Mouse (Mus musculus) liver, embryonic 14.5 days (tissue): ENCODE data around the gene Ncam1. TPM values are rescaled to one million over a fixed set of nuclear protein-coding genes. Genes with fewer than 3 reads are reported as not detected.

Experiments
- ATAC-seq: fragments of 200-750 bp; cut with Nextera tagmentation; 2 replicates; pipeline ENCODE4 v1.8.0; 2017; ENCODE audit warnings: moderate number of reproducible peaks, mild to moderate bottlenecking, moderate library complexity; ENCODE audit not compliant: insufficient read depth
- DNase-seq, 3 experiments: peaks; one replicate each; pipeline ENCODE4 v3.0.0-alpha.2; 2012 to 2013; ENCODE audit warnings: low read depth in 3 of 3, low spot score in 3 of 3
- H3K27ac ChIP-seq: fragments of 300-500 bp; sonication (generic); 2 replicates; pipeline ENCODE4 v1.5.1; 2014; ENCODE audit warnings: moderate library complexity, mild to moderate bottlenecking, control low read depth, inconsistent platforms
- H3K27me3 ChIP-seq: fragments of 300-500 bp; sonication (generic); 2 replicates; pipeline ENCODE4 v1.6.1; 2014; ENCODE audit warnings: mild to moderate bottlenecking, low read length, moderate library complexity; ENCODE audit not compliant: control insufficient read depth, insufficient read depth
- H3K36me3 ChIP-seq: fragments of 300-500 bp; sonication (generic); replicated peaks from 2 replicates; pipeline ENCODE4 v1.6.1; 2014; ENCODE audit warnings: low read depth; ENCODE audit not compliant: control insufficient read depth, insufficient read depth
- H3K4me1 ChIP-seq, 2 experiments: fragments of 200-500 bp in 1 of 2; fragments of 300-500 bp in 1 of 2; sonication (generic) in 1 of 2; replicated peaks; 2 replicates each; pipeline ENCODE4 v1.6.1; 2012 to 2014; ENCODE audit warnings: antibody characterized with exemption in 1 of 2, inconsistent platforms in 1 of 2, low read length in 1 of 2; ENCODE audit not compliant: control insufficient read depth in 2 of 2, insufficient read depth in 2 of 2
- H3K4me2 ChIP-seq: fragments of 300-500 bp; sonication (generic); 2 replicates; pipeline ENCODE4 v1.6.1; 2014; ENCODE audit warnings: low read depth, mild to moderate bottlenecking, control low read depth, moderate library complexity
- H3K4me3 ChIP-seq, 2 experiments: fragments of 200-500 bp in 1 of 2; fragments of 300-500 bp in 1 of 2; sonication (generic) in 1 of 2; 2 replicates each; pipeline ENCODE4 v1.5.1; 2012 to 2014; ENCODE audit warnings: low read depth in 2 of 2, low read length in 2 of 2, mild to moderate bottlenecking in 2 of 2, control low read depth in 1 of 2, inconsistent platforms in 1 of 2, moderate library complexity in 1 of 2; ENCODE audit not compliant: insufficient read depth in 1 of 2
- H3K9ac ChIP-seq: fragments of 300-500 bp; sonication (generic); replicated peaks from 2 replicates; pipeline ENCODE4 v1.6.1; 2014; ENCODE audit warnings: mild to moderate bottlenecking, control low read depth, moderate library complexity
- H3K9me3 ChIP-seq: fragments of 300-500 bp; sonication (generic); 2 replicates; pipeline ENCODE4 v1.6.1; 2016; ENCODE audit warnings: low read length, mixed read lengths; ENCODE audit not compliant: control insufficient read depth
- CTCF ChIP-seq: IDR thresholded peaks from 2 replicates; pipeline ENCODE4 v1.5.1; 2016; ENCODE audit warnings: antibody characterized with exemption, low read depth, control low read depth
- EP300 ChIP-seq: IDR thresholded peaks from 2 replicates; pipeline ENCODE4 v1.6.1; 2016; ENCODE audit warnings: antibody characterized with exemption, low read depth
- WGBS: fragments of 180-500 bp; shearing (Covaris S2); extraction: QIAGEN DNeasy Blood & Tissue Kit; methylation state at CpG from one replicate; pipeline ENCODE4 v1.1.7; 2014; ENCODE audit not compliant: insufficient replicate concordance; 5-methylcytosine and 5-hydroxymethylcytosine counted together
- polyA plus RNA-seq, 2 experiments: library from polyadenylated mRNA; depleted of rRNA in 1 of 2; stranded (reverse) in 1 of 2; unstranded in 1 of 2; fragments of >200 nt; fragmentation: Nextera tagmentation in 1 of 2; extraction: Ambion mirVana in 1 of 2; gene quantifications; 2 replicates each; pipeline versions ENCODE4 v1.2.1 to v1.2.3; 2012 to 2014

The Ncam1 gene
- polyA plus RNA-seq (2012; rRNA removed) (0.60 and 0.62 TPM in 2 replicates), polyA plus RNA-seq (2014; fragmentation: Nextera tagmentation; extraction: Ambion mirVana) (1.3 and 1.9 TPM in 2 replicates)

DNA sequence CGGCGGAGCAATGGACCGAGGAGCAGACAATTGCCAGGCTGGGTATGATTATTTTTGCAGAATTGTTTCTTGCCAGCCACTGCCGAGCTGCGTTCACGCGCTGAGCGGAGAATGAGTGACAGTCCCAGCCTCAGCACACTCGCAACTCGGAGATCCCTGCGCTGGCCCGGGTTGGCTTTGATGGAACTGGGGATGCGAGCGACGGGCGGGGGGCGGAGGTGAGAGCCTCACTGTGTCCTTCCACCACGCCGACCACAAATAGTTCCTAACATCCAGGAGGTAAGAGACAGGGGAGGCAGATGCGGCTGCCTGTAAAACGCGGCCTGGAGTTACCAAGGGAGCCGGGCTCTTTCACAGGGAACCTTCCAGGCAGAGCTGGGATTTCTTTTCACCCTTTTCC is at the start of gene Ncam1:
Gene Ncam1, minus strand, starts transcription at position 120 of the 400 bp plus-strand sequence.
- Histone ChIP-seq H3K36me3 (no peaks in the 10 kb centered on the region), H3K27me3 (peaks cover 35% of the 10 kb centered on the region), H3K4me1 (no peaks in the 10 kb centered on the region), H3K9me3 (no peaks in the 10 kb centered on the region), H3K9ac (no peak within 1 kb of the TSS), H3K4me2 (peak within 1 kb of the TSS; percentile 48), H3K27ac (no peak within 1 kb of the TSS), H3K4me3 (peak within 1 kb of the TSS; percentile 25 to 43)
- WGBS: 1% methylated on average over 23 of the region's 23 CpGs
- DNase-seq (peak; percentile 13 to 28 (median 17)), ATAC-seq (no peak)
- TF ChIP-seq CTCF: no peak
- no peak for TF ChIP-seq EP300

DNA sequence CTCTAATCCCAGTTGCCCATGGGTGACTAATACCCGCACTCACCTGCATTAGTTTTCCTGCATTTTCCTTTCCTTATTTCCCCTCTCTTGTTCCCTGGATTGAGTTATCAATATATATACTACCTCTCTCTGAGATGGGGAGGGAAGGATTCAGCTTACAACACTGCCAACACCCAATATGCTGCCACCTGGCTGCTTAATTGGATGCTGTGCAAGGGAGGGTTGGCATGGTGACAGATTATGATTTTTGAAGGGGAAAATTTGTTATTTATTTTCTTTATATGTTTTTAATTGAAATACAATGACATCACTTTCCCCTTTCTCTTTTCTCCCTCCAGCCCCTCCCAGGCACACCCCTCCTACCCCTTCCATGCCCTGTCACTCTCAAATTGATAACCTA is 35.3 kb upstream of the Ncam1 start:
- H3K4me2 ChIP-seq: no peak overlapping the region
- H3K9me3 ChIP-seq: no peaks in the 10 kb centered on the region
- no peaks in the 10 kb centered on the region for H3K4me1 ChIP-seq
- no peaks in the 10 kb centered on the region for H3K36me3 ChIP-seq
- 65% methylated on average over 1 of the region's 1 CpGs for WGBS
- H3K27ac ChIP-seq: no peak overlapping the region
- no peaks in the 10 kb centered on the region for H3K27me3 ChIP-seq
- no peak for ATAC-seq
- no peak overlapping the region for H3K4me3 ChIP-seq
- TF ChIP-seq EP300 (no peak), CTCF (no peak)
- no peak overlapping the region for H3K9ac ChIP-seq
- DNase-seq: no peak

GRCm38 (mm10) chr9:49827671-49828070 is 28.9 kb upstream of the Ncam1 start:
- Histone ChIP-seq H3K27me3 (no peaks in the 10 kb centered on the region), H3K4me1 (no peaks in the 10 kb centered on the region), H3K4me2 (no peak overlapping the region), H3K4me3 (no peak overlapping the region), H3K27ac (no peak overlapping the region), H3K9me3 (no peaks in the 10 kb centered on the region), H3K36me3 (no peaks in the 10 kb centered on the region), H3K9ac (no peak overlapping the region)
- DNase-seq: no peak
- no peak for TF ChIP-seq CTCF
- 68% methylated on average over 8 of the region's 8 CpGs for WGBS
- no peak for ATAC-seq

DNA sequence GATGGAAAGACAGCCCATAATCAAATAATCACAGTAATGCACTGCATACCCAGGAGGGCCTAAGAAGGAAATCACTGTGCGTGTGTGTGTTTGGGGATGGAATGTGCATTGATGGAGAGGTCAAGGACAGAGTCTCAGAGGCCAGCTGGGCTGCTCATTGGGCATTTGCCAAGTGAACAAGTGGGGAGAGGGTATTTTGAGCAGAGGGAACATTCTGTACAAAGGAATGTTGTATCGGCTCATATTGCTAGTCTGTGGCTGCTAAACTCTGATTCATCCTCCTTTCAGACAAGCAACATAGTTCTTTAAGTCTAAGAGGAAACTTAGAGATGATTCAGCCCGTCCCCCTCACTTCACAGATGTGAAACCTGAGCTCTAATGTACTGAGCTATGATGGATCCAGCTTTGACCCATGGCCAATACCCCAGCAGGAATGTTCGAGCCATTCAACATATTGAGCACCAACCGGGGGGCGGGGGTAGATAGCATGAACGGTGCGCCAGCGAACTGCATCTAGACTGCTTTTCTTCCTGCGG is 17.5 kb upstream of the Ncam1 start:
- Histone ChIP-seq H3K4me2 (no peak overlapping the region), H3K9me3 (no peaks in the 10 kb centered on the region), H3K4me1 (no peaks in the 10 kb centered on the region), H3K9ac (no peak overlapping the region), H3K36me3 (no peaks in the 10 kb centered on the region), H3K4me3 (no peak overlapping the region), H3K27ac (no peak overlapping the region), H3K27me3 (no peaks in the 10 kb centered on the region)
- WGBS: 71% methylated on average over 10 of the region's 10 CpGs
- TF ChIP-seq EP300 (no peak), CTCF (no peak)
- DNase-seq: no peak
- no peak for ATAC-seq

DNA sequence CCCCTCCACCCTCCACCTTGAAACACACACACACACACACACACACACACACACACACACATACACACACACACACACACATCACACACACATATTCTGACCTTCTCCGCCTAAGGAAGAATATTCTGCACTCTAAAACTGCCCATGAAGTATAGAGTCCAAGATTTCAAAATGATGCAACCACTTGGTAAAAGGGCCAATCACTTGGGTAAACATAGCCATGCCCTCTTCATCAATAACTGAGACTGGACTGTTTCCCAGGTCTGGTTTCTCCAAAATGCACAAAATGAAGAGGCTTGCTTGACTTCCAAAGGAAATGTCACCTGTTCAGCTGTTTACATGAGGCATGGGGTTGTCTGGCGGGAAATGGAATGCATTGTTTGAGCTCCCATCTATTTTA is 15.7 kb upstream of the Ncam1 start:
- H3K9ac ChIP-seq: no peak overlapping the region
- H3K36me3 ChIP-seq: no peaks in the 10 kb centered on the region
- ATAC-seq: no peak
- TF ChIP-seq EP300 (no peak), CTCF (no peak)
- no peaks in the 10 kb centered on the region for H3K27me3 ChIP-seq
- 68% methylated on average over 2 of the region's 2 CpGs for WGBS
- DNase-seq: no peak
- H3K9me3 ChIP-seq: no peaks in the 10 kb centered on the region
- no peak overlapping the region for H3K27ac ChIP-seq
- H3K4me3 ChIP-seq: no peak overlapping the region
- no peak overlapping the region for H3K4me2 ChIP-seq
- H3K4me1 ChIP-seq: no peaks in the 10 kb centered on the region

DNA sequence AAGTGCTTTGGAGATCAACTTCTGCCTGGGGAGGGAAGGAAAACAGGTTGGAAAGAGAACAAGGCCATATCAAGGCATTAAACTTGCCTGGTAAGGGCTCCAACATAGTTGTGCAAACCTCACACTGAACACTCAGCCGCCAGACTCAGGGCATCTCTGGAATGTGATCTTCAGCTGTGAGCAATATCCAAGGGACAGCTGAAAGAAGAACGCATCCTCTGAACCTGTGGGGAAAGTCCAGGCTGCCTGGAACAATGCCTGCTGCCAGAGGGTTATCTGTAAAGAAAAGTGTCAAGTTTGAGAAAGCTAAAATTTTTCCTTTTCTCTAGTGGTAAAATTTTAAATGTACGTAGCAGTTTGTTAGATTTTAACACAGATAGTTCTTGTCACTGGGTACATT is 4.5 kb upstream of the Ncam1 start:
- Histone ChIP-seq H3K36me3 (no peaks in the 10 kb centered on the region), H3K27ac (no peak overlapping the region), H3K4me3 (no peak overlapping the region), H3K27me3 (peaks cover 14% of the 10 kb centered on the region), H3K9ac (no peak overlapping the region), H3K4me2 (no peak overlapping the region), H3K4me1 (no peaks in the 10 kb centered on the region), H3K9me3 (no peaks in the 10 kb centered on the region)
- TF ChIP-seq CTCF (no peak), EP300 (no peak)
- ATAC-seq (no peak), DNase-seq (no peak)
- WGBS: 50% methylated on average over 3 of the region's 3 CpGs
